Comparison of ENCODE assay signal across 8 mouse cellular contexts in the genomic region with DNA sequence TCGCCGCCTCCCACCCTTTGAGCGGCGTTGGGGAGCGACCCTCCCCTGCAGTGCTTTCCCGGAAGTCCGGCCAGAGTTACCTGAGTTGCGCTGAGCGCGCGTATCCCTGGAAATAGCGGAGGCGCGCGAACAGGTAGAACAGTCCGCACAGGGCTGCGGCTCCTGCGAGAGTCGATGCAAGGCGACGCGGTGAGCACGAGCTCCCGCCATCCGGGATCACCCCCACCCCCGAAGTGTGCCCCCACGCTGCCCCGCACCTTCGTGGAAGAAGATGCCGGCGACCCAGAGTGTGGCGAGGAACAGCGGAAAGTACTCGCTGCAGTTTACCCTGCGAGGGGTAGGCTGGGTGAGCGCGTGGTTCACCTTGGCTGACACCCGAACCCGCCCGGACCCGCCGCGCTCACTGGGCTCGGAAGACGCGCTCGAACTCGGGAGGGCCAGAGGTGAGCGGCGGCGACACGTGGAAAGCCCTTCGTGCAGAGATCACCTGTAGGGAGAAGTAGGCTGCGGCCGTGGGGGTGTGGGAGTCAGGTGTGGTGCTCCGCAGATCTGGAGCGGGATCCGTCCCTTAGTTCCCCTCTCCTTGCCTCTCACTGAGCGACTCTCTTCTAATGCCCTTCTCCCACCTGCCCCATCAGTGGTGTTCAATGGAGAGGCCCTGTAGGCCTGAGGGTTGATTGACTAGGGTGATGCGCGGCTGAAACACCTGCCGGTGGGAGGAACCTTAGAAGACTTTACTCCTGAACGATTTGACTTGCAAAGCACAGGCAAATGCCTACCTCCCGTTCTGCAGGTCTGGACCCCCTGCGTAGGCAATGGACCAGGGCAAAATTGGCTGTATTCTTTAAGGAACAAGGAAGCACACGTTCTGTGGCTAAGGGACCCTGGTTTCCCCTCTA. TPM values are rescaled to one million over a fixed set of nuclear protein-coding genes. Genes with fewer than 3 reads are reported as not detected.
DNase-seq lines count a peak whose midpoint lies in the region; ATAC-seq and TF ChIP-seq lines count a peak whose summit lies in the region.

No protein-coding gene starts in this region.

- H3K4me3 ChIP-seq in heart, embryonic 12.5 days, result peak overlapping the region; percentile 68
- H3K4me3 ChIP-seq in G1E (ENCODE audit: low read depth, low read length), result peak overlapping the region; percentile 76
- H3K4me3 ChIP-seq in heart, postnatal 0 days (ENCODE audit: low read depth, low read length), result peak overlapping the region; percentile 63
- H3K4me3 ChIP-seq in liver, embryonic 13.5 days (replicated peaks), result peak overlapping the region; percentile 72

- peak; percentile 33 for ATAC-seq in heart, embryonic 12.5 days (ENCODE audit: insufficient number of reproducible peaks, low FRiP score)
- no peak for ATAC-seq in G1E (ENCODE audit: extremely low read depth, insufficient number of reproducible peaks, low FRiP score, poor library complexity, severe bottlenecking)
- peak; percentile 10; the same call in 1 of the 2 replicates for ATAC-seq in heart, postnatal 0 days (ENCODE audit: insufficient read depth, low read depth)
- ATAC-seq in liver, embryonic 13.5 days (ENCODE audit: low read depth), result peak; percentile 28

- no peaks in the 10 kb centered on the region for H3K9me3 ChIP-seq in heart, embryonic 12.5 days (replicated peaks)
- no peaks in the 10 kb centered on the region for H3K9me3 ChIP-seq in G1E (replicated peaks)
- H3K9me3 ChIP-seq in heart, postnatal 0 days (replicated peaks; ENCODE audit: control insufficient read depth, low read length), result no peaks in the 10 kb centered on the region
- no peaks in the 10 kb centered on the region for H3K9me3 ChIP-seq in liver, embryonic 13.5 days (replicated peaks)

- DNase-seq in heart, adult 18-20 months, result no peak
- peak; percentile 36 for DNase-seq in G1E (ENCODE audit: low spot score)
- DNase-seq in heart, postnatal 0 days (ENCODE audit: low spot score), result no peak
- no peak for DNase-seq in liver, embryonic 13.5 days
- DNase-seq in Muller cell, postnatal 12 days (ENCODE audit: inconsistent ontology term), result no peak
- DNase-seq in lung, postnatal 14 days, result no peak
- no peak for DNase-seq in frontal cortex, postnatal 25 days (ENCODE audit: low spot score in 2 of 2)

- peaks cover 23% of the 10 kb centered on the region for H3K4me1 ChIP-seq in heart, embryonic 12.5 days (replicated peaks)
- peaks cover 32% of the 10 kb centered on the region for H3K4me1 ChIP-seq in G1E (ENCODE audit: insufficient read depth, low read depth, low read length)
- H3K4me1 ChIP-seq in heart, postnatal 0 days (ENCODE audit: control insufficient read depth, insufficient read depth), result peaks cover 12% of the 10 kb centered on the region
- H3K4me1 ChIP-seq in liver, embryonic 13.5 days (replicated peaks), result peaks cover 50% of the 10 kb centered on the region

- 2% methylated on average over 66 of the region's 66 CpGs for WGBS in heart, embryonic 12.5 days
- 6% methylated on average over 66 of the region's 66 CpGs for WGBS in heart, postnatal 0 days
- 2% methylated on average over 66 of the region's 66 CpGs for WGBS in liver, embryonic 13.5 days (ENCODE audit: insufficient replicate concordance)

- H3K9ac ChIP-seq in heart, embryonic 12.5 days, result peak overlapping the region; percentile 72
- peak overlapping the region; percentile 40; the same call in 1 of the 2 replicates for H3K9ac ChIP-seq in heart, postnatal 0 days (replicated peaks; ENCODE audit: low read depth, low read length)
- peak overlapping the region; percentile 75 for H3K9ac ChIP-seq in liver, embryonic 13.5 days

- TF ChIP-seq EP300 in heart, postnatal 0 days (IDR thresholded peaks at IDR 0.05; ENCODE audit: low read depth), result no peak

- peaks cover 51% of the 10 kb centered on the region for H3K27me3 ChIP-seq in heart, embryonic 12.5 days (replicated peaks)
- peaks cover 16% of the 10 kb centered on the region for H3K27me3 ChIP-seq in G1E (ENCODE audit: insufficient read depth, low read length)
- peaks cover 12% of the 10 kb centered on the region for H3K27me3 ChIP-seq in heart, postnatal 0 days (ENCODE audit: control insufficient read depth, insufficient read depth, low read length)
- H3K27me3 ChIP-seq in liver, embryonic 13.5 days, result peaks cover 3% of the 10 kb centered on the region; the same call in 1 of the 2 replicates

- peaks cover 30% of the 10 kb centered on the region for H3K36me3 ChIP-seq in heart, embryonic 12.5 days
- H3K36me3 ChIP-seq in G1E (replicated peaks), result peaks cover 45% of the 10 kb centered on the region
- H3K36me3 ChIP-seq in heart, postnatal 0 days (replicated peaks; ENCODE audit: control insufficient read depth, insufficient read depth, low read length), result peaks cover 25% of the 10 kb centered on the region
- peaks cover 34% of the 10 kb centered on the region for H3K36me3 ChIP-seq in liver, embryonic 13.5 days

- H3K4me2 ChIP-seq in heart, embryonic 12.5 days, result peak overlapping the region; percentile 99
- peak overlapping the region; percentile 94 for H3K4me2 ChIP-seq in heart, postnatal 0 days (ENCODE audit: low read depth, low read length)
- H3K4me2 ChIP-seq in liver, embryonic 13.5 days, result peak overlapping the region; percentile 99

- H3K27ac ChIP-seq in heart, embryonic 12.5 days (ENCODE audit: poor library complexity, severe bottlenecking), result no peak overlapping the region
- H3K27ac ChIP-seq in heart, postnatal 0 days (ENCODE audit: low read depth), result no peak overlapping the region
- H3K27ac ChIP-seq in liver, embryonic 13.5 days, result no peak overlapping the region

- no peak for TF ChIP-seq CTCF in G1E (IDR thresholded peaks at IDR 0.05; ENCODE audit: low read depth, low read length)
- no peak for TF ChIP-seq CTCF in heart, postnatal 0 days (IDR thresholded peaks at IDR 0.05; ENCODE audit: low read depth)

RNA-seq across cellular contexts. Expression of gene Ltc4s, which starts 1.2 kb away (rescaled TPM):
- 0.63 and 0.70 TPM in 2 replicates for polyA plus RNA-seq in heart, embryonic 12.5 days (2016; fragmentation: Nextera tagmentation; extraction: Ambion mirVana)
- 10 to 100 TPM in 1 of 2 experiments, 1 to 10 TPM in 1; 5.9 to 10.2 TPM for total RNA-seq in heart, adult 18-20 months (2021)
- total RNA-seq in G1E (2014; fragmentation: Nextera tagmentation) (not detected in 2 replicates), G1E (2017) (not detected in 2 replicates)
- polyA plus RNA-seq in G1E (2012), result not detected in 2 replicates
- total RNA-seq in heart, postnatal 0 days (2014; rRNA removed; ENCODE audit: low replicate concordance), result 5.1 TPM in 1 of 2 replicates, not detected in the other
- 2.2 TPM in 2 replicates for polyA plus RNA-seq in heart, postnatal 0 days (2015; fragmentation: Nextera tagmentation; extraction: Ambion mirVana)
- 0.49 and 0.99 TPM in 2 replicates for polyA plus RNA-seq in liver, embryonic 13.5 days (2015; fragmentation: Nextera tagmentation; extraction: Ambion mirVana)

RNA-seq across cellular contexts. Expression of gene Mgat4b, which starts 26.5 kb away (rescaled TPM):
- 35.4 and 39.3 TPM in 2 replicates for polyA plus RNA-seq in heart, embryonic 12.5 days (2016; fragmentation: Nextera tagmentation; extraction: Ambion mirVana)
- 10 to 100 TPM; 70.3 to 79.9 TPM for total RNA-seq in heart, adult 18-20 months (2021)
- total RNA-seq in G1E (2014; fragmentation: Nextera tagmentation) (18.4 and 24.2 TPM in 2 replicates), G1E (2017) (15.6 and 18.3 TPM in 2 replicates)
- 106 and 120 TPM in 2 replicates for polyA plus RNA-seq in G1E (2012)
- 69.2 and 90.6 TPM in 2 replicates for total RNA-seq in heart, postnatal 0 days (2014; rRNA removed; ENCODE audit: low replicate concordance)
- 39.4 and 39.6 TPM in 2 replicates for polyA plus RNA-seq in heart, postnatal 0 days (2015; fragmentation: Nextera tagmentation; extraction: Ambion mirVana)
- 11.4 and 12.1 TPM in 2 replicates for polyA plus RNA-seq in liver, embryonic 13.5 days (2015; fragmentation: Nextera tagmentation; extraction: Ambion mirVana)

RNA-seq across cellular contexts. Expression of gene Sqstm1, which starts 26.6 kb away (rescaled TPM):
- polyA plus RNA-seq in heart, embryonic 12.5 days (2016; fragmentation: Nextera tagmentation; extraction: Ambion mirVana), result 209 and 210 TPM in 2 replicates
- total RNA-seq in heart, adult 18-20 months (2021), result 100 to 1,000 TPM; 367 to 455 TPM
- total RNA-seq in G1E (2014; fragmentation: Nextera tagmentation), result 118 and 252 TPM in 2 replicates
- 663 and 687 TPM in 2 replicates for total RNA-seq in G1E (2017)
- 134 and 138 TPM in 2 replicates for polyA plus RNA-seq in G1E (2012)
- total RNA-seq in heart, postnatal 0 days (2014; rRNA removed; ENCODE audit: low replicate concordance), result 236 and 249 TPM in 2 replicates
- polyA plus RNA-seq in heart, postnatal 0 days (2015; fragmentation: Nextera tagmentation; extraction: Ambion mirVana), result 244 and 267 TPM in 2 replicates
- 132 and 133 TPM in 2 replicates for polyA plus RNA-seq in liver, embryonic 13.5 days (2015; fragmentation: Nextera tagmentation; extraction: Ambion mirVana)

RNA-seq across cellular contexts. Expression of gene Maml1, which starts 54.9 kb away (rescaled TPM):
- 4.6 and 6.1 TPM in 2 replicates for polyA plus RNA-seq in heart, embryonic 12.5 days (2016; fragmentation: Nextera tagmentation; extraction: Ambion mirVana)
- 1 to 10 TPM; 8.8 to 9.6 TPM for total RNA-seq in heart, adult 18-20 months (2021)
- total RNA-seq in G1E (2014; fragmentation: Nextera tagmentation) (34.4 and 44.8 TPM in 2 replicates), G1E (2017) (5.5 and 6.1 TPM in 2 replicates)
- polyA plus RNA-seq in G1E (2012), result 15.2 and 17.8 TPM in 2 replicates
- total RNA-seq in heart, postnatal 0 days (2014; rRNA removed; ENCODE audit: low replicate concordance), result 10.4 and 18.2 TPM in 2 replicates
- polyA plus RNA-seq in heart, postnatal 0 days (2015; fragmentation: Nextera tagmentation; extraction: Ambion mirVana), result 1.9 and 2.2 TPM in 2 replicates
- polyA plus RNA-seq in liver, embryonic 13.5 days (2015; fragmentation: Nextera tagmentation; extraction: Ambion mirVana), result 1.2 and 1.4 TPM in 2 replicates
